Mouse (Mus musculus) natural killer cell, adult 2 months (primary cell): ENCODE data around the gene Rhno1.

ENCODE experiments used
- DNase-seq, 2 experiments: peaks; one replicate each; pipeline ENCODE4 v3.0.0; 2022; ENCODE audit warnings: low spot score in 2 of 2

Gene Rhno1

GRCm38 (mm10) chr6:128363007-128363825 is 505 bp upstream of the Rhno1 start:
- no peak for DNase-seq

- DNase-seq = no peak
These were observed 810 bp downstream of the Rhno1 start for GRCm38 (mm10) chr6:128361901-128362300.

GRCm38 (mm10) chr6:128358999-128359398 is 3.7 kb downstream of the Rhno1 start:
- DNase-seq = peak; percentile 34 to 65

GRCm38 (mm10) chr6:128355726-128356416 is 6.8 kb downstream of the Rhno1 start, which contains the start of gene Tulp3:
Gene Tulp3 (minus strand): TSS chr6:128355851.
- peak; percentile 44 to 74 for DNase-seq

- DNase-seq = no peak
These were observed 7.5 kb downstream of the Rhno1 start for GRCm38 (mm10) chr6:128355201-128355681.

- DNase-seq = no peak
These were observed 8.6 kb downstream of the Rhno1 start for GRCm38 (mm10) chr6:128354140-128354539.

GRCm38 (mm10) chr6:128349711-128350110 is 13.0 kb downstream of the Rhno1 start:
- no peak for DNase-seq

- DNase-seq = no peak
These were observed 15.9 kb downstream of the Rhno1 start for GRCm38 (mm10) chr6:128346782-128347181.

GRCm38 (mm10) chr6:128345623-128346022 is 17.1 kb downstream of the Rhno1 start:
- peak; percentile 15 to 39 for DNase-seq

- DNase-seq = no peak
These were observed 20.6 kb downstream of the Rhno1 start for GRCm38 (mm10) chr6:128341956-128342723.

GRCm38 (mm10) chr6:128338876-128339275 is 23.8 kb downstream of the Rhno1 start:
- DNase-seq = no peak

- no peak for DNase-seq
These were observed 25.2 kb downstream of the Rhno1 start for GRCm38 (mm10) chr6:128337467-128337866.

GRCm38 (mm10) chr6:128334397-128335124 is 28.1 kb downstream of the Rhno1 start:
- peak; percentile 9 to 52 for DNase-seq

GRCm38 (mm10) chr6:128318317-128318716 is 44.4 kb downstream of the Rhno1 start:
- peak; percentile 25 to 56 for DNase-seq

GRCm38 (mm10) chr6:128315597-128315996 is 47.1 kb downstream of the Rhno1 start:
- DNase-seq = no peak

GRCm38 (mm10) chr6:128314796-128315195 is 47.9 kb downstream of the Rhno1 start:
- no peak for DNase-seq

- DNase-seq = peak in 1 of 2 experiments; percentile 18
These were observed 54.4 kb downstream of the Rhno1 start for GRCm38 (mm10) chr6:128308311-128308710.
